Comparison of ENCODE assay signal across 8 mouse cellular contexts in genomic region chr11:106656896-106657498, GRCm38 (mm10). TPM values are rescaled to one million over a fixed set of nuclear protein-coding genes. Genes with fewer than 3 reads are reported as not detected.
DNase-seq lines count a peak whose midpoint lies in the region; ATAC-seq and TF ChIP-seq lines count a peak whose summit lies in the region.
"Not testable (repeated sequence)": the region's sequence is repeated elsewhere in the genome, so short reads cannot be mapped to it uniquely, and the experiment has no call there.

No protein-coding gene starts in this region.

- not testable (repeated sequence) for TF ChIP-seq EP300 in stomach, postnatal 0 days (optimal IDR thresholded peaks at IDR 0.05)

- H3K4me2 ChIP-seq in embryonic facial prominence, embryonic 13.5 days; heart, embryonic 15.5 days; limb, embryonic 13.5 days (replicated peaks); lung, embryonic 16.5 days (ENCODE audit: low read depth, low read length); stomach, postnatal 0 days (replicated peaks; ENCODE audit: low read depth): not testable (repeated sequence)

- not testable (repeated sequence) for H3K27me3 ChIP-seq in embryonic facial prominence, embryonic 13.5 days; heart, embryonic 15.5 days; kidney, adult 2 months (replicated peaks; ENCODE audit: control insufficient read depth, insufficient read depth, low read length); limb, embryonic 13.5 days; lung, embryonic 16.5 days (ENCODE audit: control insufficient read depth, insufficient read depth, low read depth, low read length); stomach, postnatal 0 days (ENCODE audit: control insufficient read depth, insufficient read depth, low read length)

- TF ChIP-seq POLR2A in kidney, adult 2 months (IDR thresholded peaks at IDR 0.05; ENCODE audit: low read depth, low read length): not testable (repeated sequence)

- not testable (repeated sequence) for TF ChIP-seq CTCF in kidney, adult 2 months (conservative IDR thresholded peaks at IDR 0.05; ENCODE audit: insufficient read depth, insufficient read length, low read depth, low read length); stomach, postnatal 0 days (IDR thresholded peaks at IDR 0.05; ENCODE audit: low read depth)

- H3K4me1 ChIP-seq in embryonic facial prominence, embryonic 13.5 days: peaks cover 36% of the 10 kb centered on the region
- H3K4me1 ChIP-seq in heart, embryonic 15.5 days (replicated peaks): peaks cover 35% of the 10 kb centered on the region
- H3K4me1 ChIP-seq in kidney, adult 2 months (ENCODE audit: control insufficient read depth, insufficient read depth, low read length): peaks cover 13% of the 10 kb centered on the region
- H3K4me1 ChIP-seq in limb, embryonic 13.5 days: peaks cover 34% of the 10 kb centered on the region
- peaks cover 34% of the 10 kb centered on the region for H3K4me1 ChIP-seq in lung, embryonic 16.5 days (replicated peaks; ENCODE audit: control insufficient read depth, insufficient read depth, low read length)
- peaks cover 13% of the 10 kb centered on the region for H3K4me1 ChIP-seq in stomach, postnatal 0 days (replicated peaks; ENCODE audit: control insufficient read depth, insufficient read depth)

- not testable (repeated sequence) for H3K9ac ChIP-seq in embryonic facial prominence, embryonic 13.5 days; heart, embryonic 15.5 days; limb, embryonic 13.5 days; stomach, postnatal 0 days (ENCODE audit: low read length)
- H3K9ac ChIP-seq in lung, embryonic 16.5 days (ENCODE audit: low read length): peak overlapping the region; percentile 60

- H3K27ac ChIP-seq in embryonic facial prominence, embryonic 13.5 days: peak overlapping the region; percentile 91
- H3K27ac ChIP-seq in heart, embryonic 15.5 days: peak overlapping the region; percentile 92
- peak overlapping the region; percentile 67 for H3K27ac ChIP-seq in kidney, adult 2 months (ENCODE audit: insufficient read depth, low read depth, low read length)
- peak overlapping the region; percentile 91; the same call in 1 of the 2 replicates for H3K27ac ChIP-seq in limb, embryonic 13.5 days
- H3K27ac ChIP-seq in lung, embryonic 16.5 days (ENCODE audit: low read length): peak overlapping the region; percentile 91
- peak overlapping the region; percentile 94 for H3K27ac ChIP-seq in stomach, postnatal 0 days (replicated peaks)

- H3K9me3 ChIP-seq in embryonic facial prominence, embryonic 13.5 days; heart, embryonic 15.5 days (replicated peaks); limb, embryonic 13.5 days; lung, embryonic 16.5 days (ENCODE audit: control insufficient read depth, low read length); stomach, postnatal 0 days (ENCODE audit: control insufficient read depth, low read length): not testable (repeated sequence)

- not testable (repeated sequence) for ATAC-seq in embryonic facial prominence, embryonic 13.5 days (ENCODE audit: insufficient number of reproducible peaks, insufficient read depth, low FRiP score, low TSS enrichment, low read depth); heart, embryonic 15.5 days (replicated peaks; ENCODE audit: insufficient number of reproducible peaks, insufficient read depth, low FRiP score, low read depth); limb, embryonic 13.5 days (ENCODE audit: low FRiP score, low read depth); lung, embryonic 16.5 days (ENCODE audit: low read depth); stomach, postnatal 0 days (ENCODE audit: low FRiP score, low TSS enrichment)
- ATAC-seq in granulocyte monocyte progenitor cell, adult 5-6 weeks (replicated peaks; ENCODE audit: poor library complexity, severe bottlenecking): peak; percentile 29; the same call in 1 of the 2 replicates

- H3K4me3 ChIP-seq in embryonic facial prominence, embryonic 13.5 days; heart, embryonic 15.5 days; kidney, adult 2 months (ENCODE audit: insufficient read depth, low read depth, low read length); limb, embryonic 13.5 days; lung, embryonic 16.5 days (ENCODE audit: low read length); stomach, postnatal 0 days (ENCODE audit: low read depth, low read length): not testable (repeated sequence)

- 80% methylated on average over 5 of the region's 5 CpGs for WGBS in embryonic facial prominence, embryonic 13.5 days
- WGBS in heart, embryonic 15.5 days: 78% methylated on average over 5 of the region's 5 CpGs
- 79% methylated on average over 5 of the region's 5 CpGs for WGBS in kidney, adult 2 months
- 87% methylated on average over 5 of the region's 5 CpGs for WGBS in limb, embryonic 13.5 days
- 72% methylated on average over 5 of the region's 5 CpGs for whole genome bisulfite sequencing in lung, embryonic 16.5 days
- 79% methylated on average over 5 of the region's 5 CpGs for WGBS in stomach, postnatal 0 days

- not testable (repeated sequence) for H3K36me3 ChIP-seq in embryonic facial prominence, embryonic 13.5 days; heart, embryonic 15.5 days; kidney, adult 2 months (ENCODE audit: control insufficient read depth, insufficient read depth, low read length); limb, embryonic 13.5 days; lung, embryonic 16.5 days (ENCODE audit: control insufficient read depth, insufficient read depth, low read length); stomach, postnatal 0 days (ENCODE audit: control insufficient read depth, insufficient read depth, low read length)

- peak; percentile 5 for DNase-seq in CD4-positive helper T cell, adult 2 months (ENCODE audit: low read depth, low spot score)
- DNase-seq in kidney, adult 2 months; stomach, postnatal 0 days (ENCODE audit: low spot score): not testable (repeated sequence)

RNA-seq across cellular contexts. Expression of gene Tex2, which starts 43.8 kb away (rescaled TPM):
- polyA plus RNA-seq in embryonic facial prominence, embryonic 13.5 days (2015; fragmentation: Nextera tagmentation; extraction: Ambion mirVana): 8.7 and 8.9 TPM in 2 replicates
- 73.6 and 80.2 TPM in 2 replicates for total RNA-seq in granulocyte monocyte progenitor cell, adult 5-6 weeks (2014; fragmentation: Nextera tagmentation)
- 77.5 and 84.3 TPM in 2 replicates for total RNA-seq in granulocyte monocyte progenitor cell, adult 5-6 weeks (2017)
- polyA plus RNA-seq in heart, embryonic 15.5 days (2015; fragmentation: Nextera tagmentation; extraction: Ambion mirVana): 12.0 and 12.7 TPM in 2 replicates
- polyA plus RNA-seq in kidney, adult 2 months (2012; rRNA removed): 33.0 and 37.2 TPM in 2 replicates
- 7.5 and 8.2 TPM in 2 replicates for polyA plus RNA-seq in limb, embryonic 13.5 days (2015; fragmentation: Nextera tagmentation; extraction: Ambion mirVana)
- 10.4 and 11.5 TPM in 2 replicates for polyA plus RNA-seq in lung, embryonic 16.5 days (2015; fragmentation: Nextera tagmentation; extraction: Ambion mirVana)
- polyA plus RNA-seq in stomach, postnatal 0 days (2015; fragmentation: Nextera tagmentation; extraction: Ambion mirVana): 11.6 and 12.1 TPM in 2 replicates
